Comparison of ENCODE assay signal across 1 mouse cellular context in the genomic region with DNA sequence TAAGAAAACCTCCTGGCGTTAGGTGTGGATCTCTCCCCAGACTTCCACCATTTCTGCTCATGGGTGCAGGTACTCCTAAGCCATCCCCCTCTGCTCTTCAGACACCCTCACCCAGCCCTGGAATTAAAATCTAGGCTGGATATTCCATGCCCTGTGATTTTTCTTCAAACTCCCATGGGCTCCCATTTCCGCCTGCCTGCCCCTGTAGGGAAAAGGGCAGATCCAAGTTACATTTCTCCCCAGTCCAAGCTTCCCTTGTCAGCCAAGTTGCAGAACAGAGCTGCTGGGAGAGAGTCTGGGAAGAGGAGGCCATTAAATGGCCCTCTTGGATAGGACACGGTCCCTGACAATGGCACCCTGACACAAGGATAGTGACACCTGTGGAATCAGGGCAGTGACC.
TF ChIP-seq lines count a peak whose summit lies in the region.

No protein-coding gene starts in this region.

TF ChIP-seq in CH12.LX, 34 proteins besides CTCF, POLR2A, EP300 and RAD21 (continued from another document):
- TF ChIP-seq TCF12 (IDR thresholded peaks at IDR 0.05; ENCODE audit: low read depth, low read length) (no peak), ETS1 (conservative IDR thresholded peaks at IDR 0.05; ENCODE audit: low read depth, low read length) (no peak), HCFC1 (IDR thresholded peaks at IDR 0.05; ENCODE audit: low read depth, low read length) (no peak), BHLHE40 (IDR thresholded peaks at IDR 0.05; ENCODE audit: low read depth, low read length) (no peak), JUN (IDR thresholded peaks at IDR 0.05; ENCODE audit: insufficient read depth, low read depth, low read length) (no peak), SIN3A (IDR thresholded peaks at IDR 0.05; ENCODE audit: low read length) (no peak)
